In genomic region chr17:46336475-46336874, GRCm38 (mm10) we compare ENCODE assay signal across 15 mouse cellular contexts. TPM values are rescaled to one million over a fixed set of nuclear protein-coding genes. Genes with fewer than 3 reads are reported as not detected.
DNase-seq lines count a peak whose midpoint lies in the region; ATAC-seq and TF ChIP-seq lines count a peak whose summit lies in the region.
"Had no signal": no experiment of that assay in that cellular context is flagged by ENCODE, and none has a peak within 500 bp of the region (broad histone marks: within the 10 kb centered on the region; RNA-seq: fewer than 3 reads in every experiment).

No protein-coding gene starts in this region.

- no peak overlapping the region for H3K27ac ChIP-seq in hindbrain, embryonic 11.5 days (ENCODE audit: low read depth, low read length)
- H3K27ac ChIP-seq in hindbrain, embryonic 16.5 days (ENCODE audit: low read depth, low read length) = no peak overlapping the region
- no peak overlapping the region for H3K27ac ChIP-seq in midbrain, embryonic 14.5 days (replicated peaks; ENCODE audit: low read depth, low read length)
- H3K27ac ChIP-seq in midbrain, embryonic 15.5 days = no peak overlapping the region
- no peak overlapping the region for H3K27ac ChIP-seq in stomach, postnatal 0 days (replicated peaks)
- no peak overlapping the region for H3K27ac ChIP-seq in heart, embryonic 12.5 days (ENCODE audit: poor library complexity, severe bottlenecking)
- H3K27ac ChIP-seq: heart, embryonic 15.5 days; liver, embryonic 15.5 days had no signal

- no peaks in the 10 kb centered on the region for H3K4me1 ChIP-seq in hindbrain, embryonic 11.5 days (replicated peaks; ENCODE audit: control insufficient read depth, insufficient read depth, low read length)
- H3K4me1 ChIP-seq in hindbrain, embryonic 16.5 days (ENCODE audit: control insufficient read depth, insufficient read depth, low read depth, low read length) = no peaks in the 10 kb centered on the region
- H3K4me1 ChIP-seq in midbrain, embryonic 14.5 days (ENCODE audit: control insufficient read depth, insufficient read depth, low read length) = no peaks in the 10 kb centered on the region
- no peaks in the 10 kb centered on the region for H3K4me1 ChIP-seq in midbrain, embryonic 15.5 days
- no peaks in the 10 kb centered on the region for H3K4me1 ChIP-seq in stomach, postnatal 0 days (replicated peaks; ENCODE audit: control insufficient read depth, insufficient read depth)
- H3K4me1 ChIP-seq in heart, embryonic 12.5 days (replicated peaks) = no peaks in the 10 kb centered on the region
- H3K4me1 ChIP-seq: heart, embryonic 15.5 days had no signal

- H3K9me3 ChIP-seq in hindbrain, embryonic 11.5 days (ENCODE audit: control insufficient read depth, low read length) = no peaks in the 10 kb centered on the region
- H3K9me3 ChIP-seq in hindbrain, embryonic 16.5 days (ENCODE audit: control insufficient read depth, low read length) = no peaks in the 10 kb centered on the region
- H3K9me3 ChIP-seq in midbrain, embryonic 14.5 days (ENCODE audit: control insufficient read depth, low read length) = no peaks in the 10 kb centered on the region
- H3K9me3 ChIP-seq in midbrain, embryonic 15.5 days = no peaks in the 10 kb centered on the region
- no peaks in the 10 kb centered on the region for H3K9me3 ChIP-seq in stomach, postnatal 0 days (ENCODE audit: control insufficient read depth, low read length)
- H3K9me3 ChIP-seq in heart, embryonic 12.5 days (replicated peaks) = peaks cover 3% of the 10 kb centered on the region; the same call in 1 of the 2 replicates
- H3K9me3 ChIP-seq: heart, embryonic 15.5 days; liver, embryonic 15.5 days had no signal

- TF ChIP-seq EP300 in stomach, postnatal 0 days (optimal IDR thresholded peaks at IDR 0.05) = no peak

- H3K27me3 ChIP-seq in hindbrain, embryonic 11.5 days (ENCODE audit: control insufficient read depth, insufficient read depth, low read length) = no peaks in the 10 kb centered on the region
- no peaks in the 10 kb centered on the region for H3K27me3 ChIP-seq in hindbrain, embryonic 16.5 days (replicated peaks; ENCODE audit: control insufficient read depth, insufficient read depth, low read length)
- no peaks in the 10 kb centered on the region for H3K27me3 ChIP-seq in midbrain, embryonic 14.5 days (ENCODE audit: control insufficient read depth, insufficient read depth, low read length)
- H3K27me3 ChIP-seq in midbrain, embryonic 15.5 days (replicated peaks) = no peaks in the 10 kb centered on the region
- no peaks in the 10 kb centered on the region for H3K27me3 ChIP-seq in stomach, postnatal 0 days (ENCODE audit: control insufficient read depth, insufficient read depth, low read length)
- no peaks in the 10 kb centered on the region for H3K27me3 ChIP-seq in heart, embryonic 12.5 days (replicated peaks)
- H3K27me3 ChIP-seq: heart, embryonic 15.5 days; liver, embryonic 15.5 days had no signal

- no peak overlapping the region for H3K9ac ChIP-seq in hindbrain, embryonic 11.5 days (ENCODE audit: low read depth, low read length)
- no peak overlapping the region for H3K9ac ChIP-seq in hindbrain, embryonic 16.5 days (ENCODE audit: low read depth, low read length)
- no peak overlapping the region for H3K9ac ChIP-seq in midbrain, embryonic 14.5 days (replicated peaks; ENCODE audit: low read length)
- H3K9ac ChIP-seq in midbrain, embryonic 15.5 days = no peak overlapping the region
- no peak overlapping the region for H3K9ac ChIP-seq in stomach, postnatal 0 days (ENCODE audit: low read length)
- no peak overlapping the region for H3K9ac ChIP-seq in heart, embryonic 12.5 days
- H3K9ac ChIP-seq: heart, embryonic 15.5 days; liver, embryonic 15.5 days had no signal

- no peak overlapping the region for H3K4me2 ChIP-seq in hindbrain, embryonic 11.5 days (replicated peaks; ENCODE audit: low read depth, low read length)
- H3K4me2 ChIP-seq in hindbrain, embryonic 16.5 days (ENCODE audit: low read length) = no peak overlapping the region
- H3K4me2 ChIP-seq in midbrain, embryonic 14.5 days (ENCODE audit: low read length) = no peak overlapping the region
- no peak overlapping the region for H3K4me2 ChIP-seq in midbrain, embryonic 15.5 days
- no peak overlapping the region for H3K4me2 ChIP-seq in stomach, postnatal 0 days (replicated peaks; ENCODE audit: low read depth)
- no peak overlapping the region for H3K4me2 ChIP-seq in heart, embryonic 12.5 days
- H3K4me2 ChIP-seq: heart, embryonic 15.5 days; liver, embryonic 15.5 days had no signal

- no peaks in the 10 kb centered on the region for H3K36me3 ChIP-seq in hindbrain, embryonic 11.5 days (ENCODE audit: control insufficient read depth, insufficient read depth, low read length)
- H3K36me3 ChIP-seq in hindbrain, embryonic 16.5 days (ENCODE audit: control insufficient read depth, insufficient read depth, low read length) = no peaks in the 10 kb centered on the region
- no peaks in the 10 kb centered on the region for H3K36me3 ChIP-seq in midbrain, embryonic 14.5 days (ENCODE audit: control insufficient read depth, insufficient read depth, low read length)
- H3K36me3 ChIP-seq in midbrain, embryonic 15.5 days (replicated peaks) = no peaks in the 10 kb centered on the region
- no peaks in the 10 kb centered on the region for H3K36me3 ChIP-seq in stomach, postnatal 0 days (ENCODE audit: control insufficient read depth, insufficient read depth, low read length)
- no peaks in the 10 kb centered on the region for H3K36me3 ChIP-seq in heart, embryonic 12.5 days
- H3K36me3 ChIP-seq: heart, embryonic 15.5 days; liver, embryonic 15.5 days had no signal

- no peak for ATAC-seq in hindbrain, embryonic 11.5 days (ENCODE audit: low FRiP score)
- ATAC-seq in hindbrain, embryonic 16.5 days = no peak
- no peak for ATAC-seq in midbrain, embryonic 14.5 days (ENCODE audit: low FRiP score, low TSS enrichment)
- no peak for ATAC-seq in midbrain, embryonic 15.5 days (replicated peaks)
- no peak for ATAC-seq in stomach, postnatal 0 days (ENCODE audit: low FRiP score, low TSS enrichment)
- ATAC-seq in heart, embryonic 12.5 days (ENCODE audit: insufficient number of reproducible peaks, low FRiP score) = no peak
- ATAC-seq: activated CD4-positive, CD25-positive, alpha-beta regulatory T cell, adult 4 months; forebrain, embryonic 16.5 days had no signal

- WGBS in hindbrain, embryonic 11.5 days = 17% methylated on average over 5 of the region's 5 CpGs
- 26% methylated on average over 5 of the region's 5 CpGs for WGBS in hindbrain, embryonic 16.5 days
- 29% methylated on average over 5 of the region's 5 CpGs for WGBS in midbrain, embryonic 14.5 days
- 25% methylated on average over 5 of the region's 5 CpGs for WGBS in midbrain, embryonic 15.5 days
- 27% methylated on average over 5 of the region's 5 CpGs for WGBS in stomach, postnatal 0 days
- 20% methylated on average over 5 of the region's 5 CpGs for WGBS in heart, embryonic 12.5 days

- peak; percentile 68 for TF ChIP-seq CTCF in stomach, postnatal 0 days (IDR thresholded peaks at IDR 0.05; ENCODE audit: low read depth)

- peak; percentile 26 for DNase-seq in hindbrain, embryonic 11.5 days (ENCODE audit: low spot score)
- peak; percentile 30 for DNase-seq in midbrain, embryonic 14.5 days
- peak; percentile 70 for DNase-seq in ZHBTc4 (ENCODE audit: low read depth, low spot score)
- no peak for DNase-seq in stomach, postnatal 0 days (ENCODE audit: low spot score)
- no peak for DNase-seq in layer of hippocampus, postnatal 14 days (ENCODE audit: low spot score in 2 of 2)
- DNase-seq: cerebellum, adult 8-10 months; kidney, postnatal 10 days; right cerebral cortex, postnatal 4 days had no signal

- H3K4me3 ChIP-seq in hindbrain, embryonic 11.5 days (ENCODE audit: low read depth, low read length) = no peak overlapping the region
- no peak overlapping the region for H3K4me3 ChIP-seq in hindbrain, embryonic 16.5 days (ENCODE audit: low read length)
- no peak overlapping the region for H3K4me3 ChIP-seq in midbrain, embryonic 14.5 days (replicated peaks; ENCODE audit: low read depth, low read length)
- no peak overlapping the region for H3K4me3 ChIP-seq in midbrain, embryonic 15.5 days
- H3K4me3 ChIP-seq in stomach, postnatal 0 days (ENCODE audit: low read depth, low read length) = no peak overlapping the region
- no peak overlapping the region for H3K4me3 ChIP-seq in heart, embryonic 12.5 days
- H3K4me3 ChIP-seq: heart, embryonic 15.5 days; liver, embryonic 15.5 days had no signal

RNA-seq across cellular contexts. Expression of gene Abcc10, which starts 8.3 kb away (rescaled TPM):
- 3.8 and 4.8 TPM in 2 replicates for polyA plus RNA-seq in hindbrain, embryonic 11.5 days (2014; fragmentation: Nextera tagmentation; extraction: Ambion mirVana)
- polyA plus RNA-seq in hindbrain, embryonic 16.5 days (2015; fragmentation: Nextera tagmentation; extraction: Ambion mirVana) = 9.2 and 9.3 TPM in 2 replicates
- polyA plus RNA-seq in midbrain, embryonic 14.5 days (2014; fragmentation: Nextera tagmentation; extraction: Ambion mirVana) = 8.5 and 9.6 TPM in 2 replicates
- 10.7 TPM in 2 replicates for polyA plus RNA-seq in midbrain, embryonic 15.5 days (2015; fragmentation: Nextera tagmentation; extraction: Ambion mirVana)
- polyA plus RNA-seq in stomach, postnatal 0 days (2015; fragmentation: Nextera tagmentation; extraction: Ambion mirVana) = 3.5 and 4.3 TPM in 2 replicates
- 10 to 100 TPM; 10.2 to 10.3 TPM for total RNA-seq in layer of hippocampus, postnatal 14 days (2021)
- 7.2 and 7.3 TPM in 2 replicates for polyA plus RNA-seq in heart, embryonic 12.5 days (2016; fragmentation: Nextera tagmentation; extraction: Ambion mirVana)

RNA-seq across cellular contexts. Expression of gene Dlk2, which starts 39.3 kb away (rescaled TPM):
- 1.3 and 1.8 TPM in 2 replicates for polyA plus RNA-seq in hindbrain, embryonic 11.5 days (2014; fragmentation: Nextera tagmentation; extraction: Ambion mirVana)
- polyA plus RNA-seq in hindbrain, embryonic 16.5 days (2015; fragmentation: Nextera tagmentation; extraction: Ambion mirVana) = 25.3 and 26.8 TPM in 2 replicates
- 13.7 and 22.2 TPM in 2 replicates for polyA plus RNA-seq in midbrain, embryonic 14.5 days (2014; fragmentation: Nextera tagmentation; extraction: Ambion mirVana)
- 22.5 and 23.7 TPM in 2 replicates for polyA plus RNA-seq in midbrain, embryonic 15.5 days (2015; fragmentation: Nextera tagmentation; extraction: Ambion mirVana)
- 8.9 and 10.8 TPM in 2 replicates for polyA plus RNA-seq in stomach, postnatal 0 days (2015; fragmentation: Nextera tagmentation; extraction: Ambion mirVana)
- total RNA-seq in layer of hippocampus, postnatal 14 days (2021) = 10 to 100 TPM; 44.1 to 50.9 TPM
- polyA plus RNA-seq in heart, embryonic 12.5 days (2016; fragmentation: Nextera tagmentation; extraction: Ambion mirVana) = 0.28 and 0.33 TPM in 2 replicates
- polyA plus RNA-seq: activated CD4-positive, CD25-positive, alpha-beta regulatory T cell, adult 4 months; liver, embryonic 15.5 days had no signal

RNA-seq across cellular contexts. Expression of gene Zfp318, which starts 47.1 kb away (rescaled TPM):
- 16.5 and 20.7 TPM in 2 replicates for polyA plus RNA-seq in hindbrain, embryonic 11.5 days (2014; fragmentation: Nextera tagmentation; extraction: Ambion mirVana)
- 10.2 and 11.8 TPM in 2 replicates for polyA plus RNA-seq in hindbrain, embryonic 16.5 days (2015; fragmentation: Nextera tagmentation; extraction: Ambion mirVana)
- 26.2 and 28.0 TPM in 2 replicates for polyA plus RNA-seq in midbrain, embryonic 14.5 days (2014; fragmentation: Nextera tagmentation; extraction: Ambion mirVana)
- 18.7 and 21.8 TPM in 2 replicates for polyA plus RNA-seq in midbrain, embryonic 15.5 days (2015; fragmentation: Nextera tagmentation; extraction: Ambion mirVana)
- 2.9 and 3.5 TPM in 2 replicates for polyA plus RNA-seq in stomach, postnatal 0 days (2015; fragmentation: Nextera tagmentation; extraction: Ambion mirVana)
- total RNA-seq in layer of hippocampus, postnatal 14 days (2021) = 10 to 100 TPM; 64.7 to 67.3 TPM
- 10.2 and 11.6 TPM in 2 replicates for polyA plus RNA-seq in heart, embryonic 12.5 days (2016; fragmentation: Nextera tagmentation; extraction: Ambion mirVana)

RNA-seq across cellular contexts. Expression of gene Tjap1, which starts 53.6 kb away (rescaled TPM):
- polyA plus RNA-seq in hindbrain, embryonic 11.5 days (2014; fragmentation: Nextera tagmentation; extraction: Ambion mirVana) = 43.4 and 47.4 TPM in 2 replicates
- 26.7 and 32.1 TPM in 2 replicates for polyA plus RNA-seq in hindbrain, embryonic 16.5 days (2015; fragmentation: Nextera tagmentation; extraction: Ambion mirVana)
- 23.5 and 24.1 TPM in 2 replicates for polyA plus RNA-seq in midbrain, embryonic 14.5 days (2014; fragmentation: Nextera tagmentation; extraction: Ambion mirVana)
- 29.4 and 31.4 TPM in 2 replicates for polyA plus RNA-seq in midbrain, embryonic 15.5 days (2015; fragmentation: Nextera tagmentation; extraction: Ambion mirVana)
- 13.5 and 17.7 TPM in 2 replicates for polyA plus RNA-seq in stomach, postnatal 0 days (2015; fragmentation: Nextera tagmentation; extraction: Ambion mirVana)
- 10 to 100 TPM; 43.4 to 49.2 TPM for total RNA-seq in layer of hippocampus, postnatal 14 days (2021)
- polyA plus RNA-seq in heart, embryonic 12.5 days (2016; fragmentation: Nextera tagmentation; extraction: Ambion mirVana) = 43.7 and 44.1 TPM in 2 replicates

Comparison
In these comparisons a context has a peak if more than half of its experiments do, and no peak if none do; other contexts are left out.
1. DNase-seq: peak in hindbrain, embryonic 11.5 days (single experiment), midbrain, embryonic 14.5 days (single experiment) and ZHBTc4 (single experiment); none in stomach, postnatal 0 days (single experiment) and layer of hippocampus, postnatal 14 days (0 of 2).